Mouse (Mus musculus) midbrain, embryonic 15.5 days (tissue): ENCODE results near the gene Ubr4. TPM values are rescaled to one million over a fixed set of nuclear protein-coding genes. Genes with fewer than 3 reads are reported as not detected.
"Not testable (repeated sequence)": the region's sequence is repeated elsewhere in the genome, so short reads cannot be mapped to it uniquely, and the experiment has no call there.

Experiments used
- ATAC-seq: fragments of 200-750 bp; cut with Nextera tagmentation; replicated peaks from 2 replicates; pipeline ENCODE4 v1.8.0; 2017; ENCODE audit warnings: moderate TSS enrichment
- H3K27ac ChIP-seq: fragments of 300-500 bp; sonication (generic); 2 replicates; pipeline ENCODE4 v1.5.1; 2015; ENCODE audit warnings: mild to moderate bottlenecking, inconsistent platforms
- H3K27me3 ChIP-seq: fragments of 300-500 bp; sonication (generic); replicated peaks from 2 replicates; pipeline ENCODE4 v1.6.1; 2015; ENCODE audit warnings: inconsistent platforms
- H3K36me3 ChIP-seq: fragments of 300-500 bp; sonication (generic); replicated peaks from 2 replicates; pipeline ENCODE4 v1.6.1; 2015; ENCODE audit warnings: inconsistent platforms
- H3K4me1 ChIP-seq: fragments of 300-500 bp; sonication (generic); 2 replicates; pipeline ENCODE4 v1.6.1; 2015; ENCODE audit warnings: inconsistent platforms
- H3K4me2 ChIP-seq: fragments of 300-500 bp; sonication (generic); 2 replicates; pipeline ENCODE4 v1.6.1; 2015; ENCODE audit warnings: inconsistent platforms, mild to moderate bottlenecking, moderate library complexity
- H3K4me3 ChIP-seq: fragments of 300-500 bp; sonication (generic); 2 replicates; pipeline ENCODE4 v1.5.1; 2015; ENCODE audit warnings: mild to moderate bottlenecking, inconsistent platforms
- H3K9ac ChIP-seq: fragments of 300-500 bp; sonication (generic); 2 replicates; pipeline ENCODE4 v1.6.1; 2015; ENCODE audit warnings: mild to moderate bottlenecking, inconsistent platforms
- H3K9me3 ChIP-seq: fragments of 300-500 bp; sonication (generic); 2 replicates; pipeline ENCODE4 v1.6.1; 2016; ENCODE audit warnings: inconsistent platforms
- WGBS: fragments of 180-500 bp; shearing (Covaris S2); methylation state at CpG from one replicate; pipeline ENCODE4 v1.1.7; 2015; ENCODE audit warnings: mixed read lengths; 5-methylcytosine and 5-hydroxymethylcytosine counted together
- polyA plus RNA-seq: library from polyadenylated mRNA; unstranded; fragments of >200 nt; fragmentation: Nextera tagmentation; extraction: Ambion mirVana; gene quantifications from 2 replicates; pipeline ENCODE4 v1.2.1, GENCODE M21; 2015

Ubr4 gene
- polyA plus RNA-seq, 1 experiment from 2014 or later, result 101 TPM

DNA sequence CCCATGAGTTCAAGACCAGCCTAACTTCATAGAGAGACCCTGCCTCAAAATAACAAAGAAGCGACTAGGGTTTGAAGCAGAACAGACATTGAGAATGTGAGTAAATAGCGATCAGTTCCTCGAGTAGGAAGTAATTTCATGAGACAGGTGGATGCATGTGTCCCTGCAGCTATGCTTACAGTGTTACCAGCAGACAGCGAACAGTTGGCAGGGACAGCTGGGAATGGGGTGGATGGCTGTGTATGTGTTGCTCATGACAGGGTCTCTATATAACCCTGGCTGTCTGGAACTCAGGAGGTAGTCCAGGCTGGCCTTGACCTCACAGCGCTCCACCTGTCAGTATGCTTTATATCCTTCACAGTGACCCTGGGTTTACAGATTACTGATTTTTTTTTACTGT is 15.6 kb downstream of the Ubr4 start:
- no peak overlapping the region for H3K4me2 ChIP-seq
- no peak overlapping the region for H3K9ac ChIP-seq
- H3K27ac ChIP-seq, result no peak overlapping the region
- H3K36me3 ChIP-seq, result peaks cover 79% of the 10 kb centered on the region
- ATAC-seq, result no peak
- no peaks in the 10 kb centered on the region for H3K27me3 ChIP-seq
- no peaks in the 10 kb centered on the region for H3K9me3 ChIP-seq
- no peak overlapping the region for H3K4me3 ChIP-seq
- 98% methylated on average over 5 of the region's 5 CpGs for WGBS
- H3K4me1 ChIP-seq, result no peaks in the 10 kb centered on the region

GRCm38 (mm10) chr4:139373130-139373529 is 20.7 kb downstream of the Ubr4 start:
- Histone ChIP-seq H3K9ac (no peak overlapping the region), H3K36me3 (peaks cover 77% of the 10 kb centered on the region), H3K9me3 (no peaks in the 10 kb centered on the region), H3K4me2 (no peak overlapping the region), H3K4me3 (no peak overlapping the region), H3K27ac (no peak overlapping the region), H3K4me1 (no peaks in the 10 kb centered on the region), H3K27me3 (no peaks in the 10 kb centered on the region)
- no peak for ATAC-seq
- 95% methylated on average over 4 of the region's 4 CpGs for WGBS

DNA sequence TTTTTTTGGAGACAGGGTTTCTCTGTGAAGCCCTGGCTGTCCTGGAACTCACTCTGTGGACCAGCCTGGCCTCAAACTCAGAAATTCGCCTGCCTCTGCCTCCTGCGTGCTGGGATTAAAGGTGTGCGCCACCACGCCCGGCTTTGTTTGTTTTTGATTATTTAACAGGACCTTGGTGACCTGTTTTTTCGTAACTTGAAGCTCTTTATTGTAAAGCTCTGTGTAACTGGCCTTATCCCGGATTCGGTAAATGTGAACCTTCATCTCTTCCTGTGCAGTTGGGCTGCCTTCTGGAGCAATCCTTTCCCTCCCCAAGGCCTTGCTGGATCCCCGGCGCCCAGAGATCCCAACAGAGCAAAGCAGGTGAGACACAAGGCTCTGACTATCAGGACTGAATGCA is 21.1 kb downstream of the Ubr4 start:
- no peak overlapping the region for H3K27ac ChIP-seq
- H3K9ac ChIP-seq, result no peak overlapping the region
- H3K27me3 ChIP-seq, result no peaks in the 10 kb centered on the region
- no peak for ATAC-seq
- no peak overlapping the region for H3K4me2 ChIP-seq
- no peak overlapping the region for H3K4me3 ChIP-seq
- H3K9me3 ChIP-seq, result no peaks in the 10 kb centered on the region
- peaks cover 77% of the 10 kb centered on the region for H3K36me3 ChIP-seq
- no peaks in the 10 kb centered on the region for H3K4me1 ChIP-seq
- WGBS, result 90% methylated on average over 10 of the region's 10 CpGs

- no peak for ATAC-seq
- Histone ChIP-seq H3K9ac (peak overlapping the region; percentile 60), H3K4me2 (peak overlapping the region; percentile 84), H3K27me3 (no peaks in the 10 kb centered on the region), H3K9me3 (no peaks in the 10 kb centered on the region), H3K27ac (peak overlapping the region; percentile 80), H3K4me3 (peak overlapping the region; percentile 86), H3K36me3 (peaks cover 24% of the 10 kb centered on the region), H3K4me1 (peaks cover 33% of the 10 kb centered on the region)
- WGBS, result 15% methylated on average over 8 of the region's 8 CpGs
Observed at GRCm38 (mm10) chr4:139379719-139380118, 27.3 kb downstream of the Ubr4 start.

DNA sequence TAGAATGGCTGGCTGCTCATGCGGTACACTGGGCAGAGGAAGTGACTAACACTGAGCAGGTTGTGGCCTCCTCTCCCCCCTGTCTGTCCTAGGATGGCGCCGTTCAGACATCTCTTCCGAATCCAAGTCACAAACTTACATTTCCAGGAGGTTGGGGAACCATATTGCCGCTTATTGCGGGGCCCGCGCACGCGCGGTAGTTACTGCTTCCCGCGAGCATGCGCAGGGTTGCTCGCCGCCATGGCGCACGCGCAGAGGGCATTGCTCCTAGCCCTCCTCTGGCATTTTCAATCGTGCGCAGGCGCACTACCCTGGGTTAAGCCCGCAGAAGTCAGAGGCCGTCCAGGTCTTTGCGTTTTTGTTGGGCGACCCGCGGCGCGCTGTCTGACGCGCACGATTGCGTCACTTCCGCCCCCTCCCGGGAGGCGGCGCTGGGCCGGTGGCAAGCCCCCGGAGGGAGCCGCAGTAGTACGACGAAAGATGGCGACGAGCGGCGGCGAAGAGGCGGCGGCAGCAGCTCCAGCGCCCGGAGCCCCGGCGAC is 27.9 kb downstream of the Ubr4 start:
- peak; percentile 95 for ATAC-seq
- Histone ChIP-seq H3K9me3 (no peaks in the 10 kb centered on the region), H3K27me3 (no peaks in the 10 kb centered on the region), H3K4me1 (peaks cover 33% of the 10 kb centered on the region), H3K4me3 (peak overlapping the region; percentile 86), H3K36me3 (peaks cover 18% of the 10 kb centered on the region), H3K9ac (peak overlapping the region; percentile 81), H3K27ac (peak overlapping the region; percentile 82), H3K4me2 (peak overlapping the region; percentile 97)
- under 1% methylated on average over 53 of the region's 54 CpGs for WGBS

DNA sequence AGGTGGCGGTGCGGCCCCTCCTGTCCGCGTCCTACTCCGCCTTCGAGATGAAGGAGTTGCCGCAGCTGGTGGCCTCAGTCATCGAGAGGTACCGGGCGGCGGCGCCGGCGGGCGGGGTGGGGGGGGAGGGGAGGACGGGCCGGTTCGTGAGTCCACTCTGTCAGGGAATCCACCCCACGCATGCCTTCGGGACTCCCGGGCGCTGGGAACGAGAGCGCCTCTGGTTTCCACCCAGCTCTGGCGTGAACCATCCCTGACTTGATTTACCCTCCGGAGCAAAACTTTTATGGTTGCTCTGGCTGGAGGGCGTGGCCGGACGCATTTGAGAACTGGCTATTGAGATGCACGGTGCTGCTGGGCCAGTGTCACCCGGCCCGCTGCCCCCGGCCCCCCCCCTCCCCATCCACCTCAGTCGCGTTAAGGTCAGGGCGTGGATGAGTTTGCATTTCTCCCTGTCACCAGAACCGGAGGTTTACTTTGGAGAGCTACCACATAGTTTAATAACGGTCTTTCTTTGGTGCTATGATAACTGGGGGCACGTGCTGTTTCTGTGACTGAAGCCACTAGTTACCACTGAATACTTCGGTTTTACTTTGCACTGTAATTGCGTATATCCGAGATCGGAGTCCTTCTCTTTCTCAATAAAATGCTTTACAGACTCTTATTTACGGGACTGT is 28.5 kb downstream of the Ubr4 start:
- Histone ChIP-seq H3K9ac (peak overlapping the region; percentile 81), H3K27me3 (no peaks in the 10 kb centered on the region), H3K4me3 (peak overlapping the region; percentile 86), H3K4me2 (peak overlapping the region; percentile 97), H3K27ac (peak overlapping the region; percentile 82), H3K9me3 (no peaks in the 10 kb centered on the region), H3K36me3 (peaks cover 14% of the 10 kb centered on the region), H3K4me1 (peaks cover 33% of the 10 kb centered on the region)
- no peak; the same call in 1 of the 2 replicates for ATAC-seq
- 3% methylated on average over 44 of the region's 44 CpGs for WGBS

DNA sequence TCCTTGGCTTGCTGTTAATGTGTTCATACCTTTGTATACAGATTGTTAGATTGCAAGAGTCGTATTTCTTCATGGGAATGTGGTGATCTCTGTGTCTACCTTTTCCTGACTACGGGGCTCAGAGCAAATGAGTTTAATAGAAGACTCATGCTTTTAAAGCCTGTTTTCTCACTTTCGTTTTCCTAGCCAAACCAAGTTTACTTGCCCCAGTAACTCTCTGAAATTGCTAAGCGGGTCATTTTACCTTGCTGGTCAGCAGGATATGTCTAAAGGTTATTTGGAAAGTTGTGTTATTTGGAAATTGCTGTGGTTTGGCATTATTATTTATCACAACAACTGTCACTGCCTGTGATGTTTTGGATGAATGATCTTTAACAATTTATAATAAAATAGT is 29.0 kb downstream of the Ubr4 start:
- peak overlapping the region; percentile 86 for H3K4me3 ChIP-seq
- peak overlapping the region; percentile 81 for H3K9ac ChIP-seq
- 58% methylated on average over 4 of the region's 4 CpGs for WGBS
- H3K4me2 ChIP-seq, result peak overlapping the region; percentile 97
- ATAC-seq, result no peak
- peaks cover 33% of the 10 kb centered on the region for H3K4me1 ChIP-seq
- no peak overlapping the region for H3K27ac ChIP-seq
- no peaks in the 10 kb centered on the region for H3K9me3 ChIP-seq
- peaks cover 11% of the 10 kb centered on the region for H3K36me3 ChIP-seq
- H3K27me3 ChIP-seq, result no peaks in the 10 kb centered on the region

DNA sequence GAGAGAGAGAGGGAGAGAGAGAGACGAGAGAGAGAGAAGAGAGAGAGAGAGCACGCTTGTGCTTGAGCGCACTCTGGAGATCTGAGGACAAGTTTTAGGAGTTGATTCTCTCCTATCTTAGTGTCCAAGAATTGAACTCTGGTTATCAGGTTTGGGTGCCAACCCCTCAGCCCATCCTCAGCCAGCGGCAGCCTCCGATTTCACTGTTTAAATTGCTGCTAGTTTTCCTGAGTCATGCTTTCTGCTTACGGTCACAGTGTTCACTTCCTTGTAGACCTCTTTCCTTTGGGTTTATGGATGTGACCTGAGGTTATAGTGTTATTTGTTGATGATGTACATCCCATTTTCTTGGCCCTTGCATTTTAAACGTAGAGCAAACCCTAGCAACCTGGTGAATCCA is 29.8 kb downstream of the Ubr4 start:
- H3K27me3 ChIP-seq, result no peaks in the 10 kb centered on the region
- ATAC-seq, result no peak
- H3K9ac ChIP-seq, result no peak overlapping the region
- peak overlapping the region; percentile 97; the same call in 1 of the 2 replicates for H3K4me2 ChIP-seq
- WGBS, result 79% methylated on average over 7 of the region's 7 CpGs
- H3K36me3 ChIP-seq, result peaks cover 4% of the 10 kb centered on the region; the same call in 1 of the 2 replicates
- H3K4me3 ChIP-seq, result no peak overlapping the region
- no peaks in the 10 kb centered on the region for H3K9me3 ChIP-seq
- H3K27ac ChIP-seq, result no peak overlapping the region
- peaks cover 33% of the 10 kb centered on the region for H3K4me1 ChIP-seq

DNA sequence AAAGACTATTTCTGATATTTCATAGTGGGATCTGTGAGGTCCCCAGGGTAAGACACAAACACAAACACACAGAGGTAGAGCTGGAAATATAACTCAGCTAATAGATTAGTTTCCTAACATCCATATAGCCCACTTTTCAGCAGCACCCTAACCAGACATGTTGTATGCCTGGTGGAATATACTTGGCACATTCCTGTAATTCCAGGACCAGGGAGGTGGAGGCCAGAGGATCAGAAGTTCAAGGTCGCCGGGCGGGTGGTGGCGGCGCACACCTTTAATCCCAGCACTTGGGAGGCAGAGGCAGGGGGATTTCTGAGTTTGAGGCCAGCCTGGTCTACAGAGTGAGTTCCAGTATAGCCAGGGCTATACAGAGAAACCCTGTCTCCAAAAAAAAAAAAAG is 33.4 kb downstream of the Ubr4 start:
- peaks cover 27% of the 10 kb centered on the region for H3K4me1 ChIP-seq
- 94% methylated on average over 5 of the region's 5 CpGs for WGBS
- H3K27me3 ChIP-seq, H3K4me3 ChIP-seq, H3K9me3 ChIP-seq, H3K9ac ChIP-seq, ATAC-seq, H3K36me3 ChIP-seq, H3K27ac ChIP-seq, H3K4me2 ChIP-seq: not testable (repeated sequence)

GRCm38 (mm10) chr4:139386869-139387319 is 34.5 kb downstream of the Ubr4 start:
- no peak overlapping the region for H3K4me3 ChIP-seq
- no peak for ATAC-seq
- H3K36me3 ChIP-seq, result peaks cover 6% of the 10 kb centered on the region; the same call in 1 of the 2 replicates
- H3K9me3 ChIP-seq, result no peaks in the 10 kb centered on the region
- H3K4me2 ChIP-seq, result no peak overlapping the region
- H3K27me3 ChIP-seq, result no peaks in the 10 kb centered on the region
- H3K4me1 ChIP-seq, result peaks cover 17% of the 10 kb centered on the region
- H3K9ac ChIP-seq, result no peak overlapping the region
- H3K27ac ChIP-seq, result no peak overlapping the region
- WGBS, result 67% methylated on average over 6 of the region's 6 CpGs

GRCm38 (mm10) chr4:139389557-139389956 is 37.1 kb downstream of the Ubr4 start:
- no peak overlapping the region for H3K9ac ChIP-seq
- no peaks in the 10 kb centered on the region for H3K4me1 ChIP-seq
- no peak overlapping the region for H3K27ac ChIP-seq
- WGBS, result 90% methylated on average over 4 of the region's 4 CpGs
- peaks cover 28% of the 10 kb centered on the region; the same call in 1 of the 2 replicates for H3K36me3 ChIP-seq
- no peak overlapping the region for H3K4me3 ChIP-seq
- H3K27me3 ChIP-seq, result no peaks in the 10 kb centered on the region
- ATAC-seq, result no peak
- H3K4me2 ChIP-seq, result no peak overlapping the region
- H3K9me3 ChIP-seq, result no peaks in the 10 kb centered on the region

DNA sequence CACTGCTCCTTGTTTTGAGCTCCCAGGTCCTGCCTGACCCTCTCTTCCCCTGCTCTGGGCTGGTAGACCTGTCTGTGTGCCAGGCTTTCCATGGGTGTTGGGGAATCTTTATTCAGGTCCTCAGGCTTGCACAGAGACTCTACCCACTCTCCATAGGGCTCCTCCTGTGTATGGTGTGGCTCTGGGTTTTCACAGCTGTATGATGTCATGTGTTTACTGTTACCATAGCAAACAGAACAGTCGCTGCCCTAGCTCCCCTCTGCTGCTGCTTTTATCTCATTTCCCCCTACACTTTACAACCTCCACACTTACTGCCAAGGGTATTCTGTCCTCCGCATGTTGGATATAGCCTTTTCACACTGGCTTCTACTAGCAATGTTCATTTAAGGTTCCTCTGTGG is 43.0 kb downstream of the Ubr4 start:
- WGBS, result 87% methylated on average over 2 of the region's 2 CpGs
- H3K36me3 ChIP-seq, result peaks cover 69% of the 10 kb centered on the region
- no peak overlapping the region for H3K27ac ChIP-seq

DNA sequence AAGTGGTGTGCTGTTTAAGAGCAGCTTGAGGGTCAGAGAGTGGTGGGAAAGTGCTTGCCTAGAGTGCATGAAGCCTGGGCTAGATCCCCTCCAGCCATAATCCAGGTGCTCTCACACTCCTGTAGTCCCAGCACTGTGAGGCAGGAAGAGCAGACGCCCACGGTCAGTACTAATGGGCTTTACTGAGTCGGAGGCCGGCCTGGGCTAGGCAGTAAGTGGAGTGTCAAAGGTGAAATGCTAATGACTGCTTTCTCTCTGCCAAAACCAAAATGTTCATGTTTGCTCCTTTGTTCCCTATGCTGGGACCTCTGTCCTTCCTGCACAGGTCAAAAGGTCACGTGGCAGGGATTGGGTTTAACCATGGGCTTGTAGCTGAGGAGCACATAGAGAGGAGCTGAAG is 48.1 kb downstream of the Ubr4 start:
- 95% methylated on average over 5 of the region's 5 CpGs for WGBS
- H3K4me1 ChIP-seq, result no peaks in the 10 kb centered on the region
- ATAC-seq, result no peak

More for the DNA sequence above, 43.0 kb downstream of the Ubr4 start:
- no peak for ATAC-seq
- Histone ChIP-seq H3K27me3 (no peaks in the 10 kb centered on the region), H3K9ac (no peak overlapping the region), H3K4me1 (no peaks in the 10 kb centered on the region), H3K4me2 (no peak overlapping the region), H3K9me3 (no peaks in the 10 kb centered on the region), H3K4me3 (no peak overlapping the region)

More for the DNA sequence above, 48.1 kb downstream of the Ubr4 start:
- H3K27ac ChIP-seq, result no peak overlapping the region
- H3K9me3 ChIP-seq, result no peaks in the 10 kb centered on the region
- no peaks in the 10 kb centered on the region for H3K27me3 ChIP-seq
- no peak overlapping the region for H3K9ac ChIP-seq
- H3K4me2 ChIP-seq, result no peak overlapping the region
- H3K4me3 ChIP-seq, result no peak overlapping the region
- H3K36me3 ChIP-seq, result peaks cover 72% of the 10 kb centered on the region
